Mouse (Mus musculus): Measurements from ENCODE around the gene Cd320.

The Cd320 gene

GRCm38 (mm10) chr17:33897114-33897794 is 54.4 kb downstream of the Cd320 start:
- CTCF ChIA-PET = interaction anchor here (0.7 to 1.3 kb wide), 6 partner anchors 10 to 28 kb away, joined by 3 to 11 read pairs (median 4); no protein-coding TSS in a partner anchor

GRCm38 (mm10) chr17:33898193-33898592 is 55.3 kb downstream of the Cd320 start:
- CTCF ChIA-PET = interaction anchor here (0.8 to 1.3 kb wide), 4 partner anchors 9 to 27 kb away, joined by 3 read pairs; partner anchors contain the start of genes Tapbp and Zbtb22

Measured in spleen, embryonic (tissue).